Mouse (Mus musculus) liver, adult 2 months (tissue): Measurements from ENCODE around the gene C5ar1.

ENCODE experiments used
- CTCF ChIP-seq: fragments of 200-500 bp; IDR thresholded peaks from 2 replicates; pipeline ENCODE4 v1.5.1; 2011; ENCODE audit warnings: low read depth, low read length, control low read depth
- POLR2A ChIP-seq: fragments of 200-500 bp; IDR thresholded peaks from 2 replicates; pipeline ENCODE4 v1.6.1; 2011; ENCODE audit warnings: low read length, control low read depth; ENCODE audit not compliant: insufficient read depth; ENCODE audit errors: extremely low read depth

- TF ChIP-seq CTCF (no peak), POLR2A (no peak)
These were observed 56.4 kb downstream of the C5ar1 start for GRCm38 (mm10) chr7:16202756-16203504.
